Mouse (Mus musculus): ENCODE measurements at regions not wholly inside any gene's neighbourhood (a gene's known extent, or its start where the extent isn't known, plus 50 kb on each side); places are given as distances from the start of the nearest gene placed in this dataset.

GRCm38 (mm10) chr11:27280791-27281190 lies 687.0 kb upstream of the Vrk2 start:
- intact Hi-C loops (cut with DNase I), result no loop called here
- DNase-seq, result no peak

- intact Hi-C loops (cut with DNase I), result no loop called here
- peak in 1 of 2 experiments; percentile 15 for DNase-seq
Measured at GRCm38 (mm10) chr11:27264253-27264652, 670.5 kb upstream of the Vrk2 start.

- intact Hi-C loops (cut with DNase I), result no loop called here
- no peak for DNase-seq
Measured at GRCm38 (mm10) chr11:27258521-27258920, 664.7 kb upstream of the Vrk2 start.

GRCm38 (mm10) chr11:27235884-27236283 lies 642.1 kb upstream of the Vrk2 start:
- intact Hi-C loops (cut with DNase I), result no loop called here
- DNase-seq, result no peak

GRCm38 (mm10) chr11:27226454-27226853 lies 632.7 kb upstream of the Vrk2 start:
- intact Hi-C loops (cut with DNase I), result loop anchor here (10.0 kb wide), 1 partner anchor 1358 kb away; the partner anchor contains the start of gene Ccdc85a
- DNase-seq, result no peak

- intact Hi-C loops (cut with DNase I), result loop anchor here (10.0 kb wide), 1 partner anchor 1362 kb away; the partner anchor contains the start of gene Ccdc85a
- DNase-seq, result no peak
Measured at GRCm38 (mm10) chr11:27222436-27222835, 628.6 kb upstream of the Vrk2 start.

- intact Hi-C loops (cut with DNase I), result loop anchor here (10.0 kb wide), 1 partner anchor 1363 kb away; the partner anchor contains the start of gene Ccdc85a
- no peak for DNase-seq
Measured at GRCm38 (mm10) chr11:27221956-27222355, 628.2 kb upstream of the Vrk2 start.

- no peak for DNase-seq
- intact Hi-C loops (cut with DNase I), result loop anchor here (10.0 kb wide), 1 partner anchor 1365 kb away; the partner anchor contains the start of gene Ccdc85a
Measured at GRCm38 (mm10) chr11:27219715-27220699, 626.2 kb upstream of the Vrk2 start.

- no peak for DNase-seq
- intact Hi-C loops (cut with DNase I), result no loop called here
Measured at GRCm38 (mm10) chr11:27215752-27216151, 622.0 kb upstream of the Vrk2 start.

GRCm38 (mm10) chr11:27203330-27204214 lies 609.8 kb upstream of the Vrk2 start:
- intact Hi-C loops (cut with DNase I), result no loop called here
- no peak for DNase-seq

- no peak for DNase-seq
- intact Hi-C loops (cut with DNase I), result no loop called here
Measured at GRCm38 (mm10) chr11:27184035-27184434, 590.2 kb upstream of the Vrk2 start.

- intact Hi-C loops (cut with DNase I), result no loop called here
- no peak for DNase-seq
Measured at GRCm38 (mm10) chr11:27183422-27183821, 589.6 kb upstream of the Vrk2 start.

GRCm38 (mm10) chr11:27160411-27160810 lies 566.6 kb upstream of the Vrk2 start:
- intact Hi-C loops (cut with DNase I), result no loop called here

More at GRCm38 (mm10) chr11:27160411-27160810, 566.6 kb upstream of the Vrk2 start:
- no peak for DNase-seq
